Mouse (Mus musculus) layer of hippocampus, postnatal 14 days (tissue): ENCODE measurements around the gene Tex11. TPM values are rescaled to one million over a fixed set of nuclear protein-coding genes. Genes with fewer than 3 reads are reported as not detected.

Source experiments
- total RNA-seq, 2 experiments: library from RNA; stranded (reverse); gene quantifications; 2 replicates each; pipeline ENCODE4 v1.2.3; 2021

Tex11 gene
- total RNA-seq, 2 experiments from 2014 or later, result not detected

Other genes starting within 250 kb of the Tex11 start
- gene Slc7a3, start 26.4 kb upstream of the Tex11 start, total RNA-seq, result 1 to 10 TPM; 7.7 to 7.8 TPM
- 10 to 100 TPM; 76.8 to 82.5 TPM for gene Snx12, start 162.9 kb upstream of the Tex11 start, total RNA-seq
- 10 to 100 TPM; 16.7 to 17.2 TPM for gene Foxo4, start 194.9 kb upstream of the Tex11 start, total RNA-seq
- gene Gm614, start 204.3 kb upstream of the Tex11 start, total RNA-seq, result not detected
- gene Il2rg, start 208.6 kb upstream of the Tex11 start, total RNA-seq, result 1 to 10 TPM; 1.8 to 2.7 TPM
- not detected for gene Gm20489, start 209.4 kb upstream of the Tex11 start, total RNA-seq
- 10 to 100 TPM; 31.0 to 32.8 TPM for gene Med12, start 214.4 kb upstream of the Tex11 start, total RNA-seq
- gene Nlgn3, start 239.5 kb upstream of the Tex11 start, total RNA-seq, result 100 to 1,000 TPM; 212 to 221 TPM